Mouse (Mus musculus): ENCODE results near the gene Pdzd7. TPM values are rescaled to one million over a fixed set of nuclear protein-coding genes. Genes with fewer than 3 reads are reported as not detected.

Pdzd7 gene
- polyA plus RNA-seq, 1 experiment from 2014 or later: 0.40 TPM

DNA sequence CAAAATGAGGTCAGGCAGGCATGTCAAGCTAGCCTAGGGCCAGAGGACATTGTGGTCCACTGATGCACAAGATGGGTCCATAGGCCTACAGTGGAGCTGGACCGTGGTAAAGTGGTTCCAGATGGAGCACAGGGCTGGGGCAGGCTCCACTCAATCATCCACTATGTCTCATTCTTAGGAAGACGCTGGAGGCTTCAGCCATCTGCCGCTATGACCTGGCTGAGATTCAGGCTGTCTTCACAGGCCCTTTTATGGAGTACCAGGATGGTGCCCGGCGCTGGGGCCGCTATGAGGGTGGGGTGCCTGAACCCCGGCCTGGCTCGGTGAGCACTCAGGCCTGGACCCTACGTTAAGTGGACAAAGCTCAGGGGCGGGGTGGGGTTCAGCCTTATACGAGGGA, 47.7 kb downstream of the Pdzd7 start:
- Histone ChIP-seq H3K27ac (no peak overlapping the region), H3K4me1 (replicated peaks) (no peaks in the 10 kb centered on the region), H3K9me3 (no peaks in the 10 kb centered on the region), H3K27me3 (replicated peaks) (no peaks in the 10 kb centered on the region), H3K9ac (no peak overlapping the region), H3K4me3 (replicated peaks) (no peak overlapping the region), H3K4me2 (replicated peaks) (no peak overlapping the region), H3K36me3 (peaks cover 6% of the 10 kb centered on the region; the same call in 1 of the 2 replicates)
- WGBS: 86% methylated on average over 11 of the region's 11 CpGs
- no peak for ATAC-seq

GRCm38 (mm10) chr19:44992712-44993111, 52.8 kb downstream of the Pdzd7 start:
- H3K27me3 ChIP-seq (replicated peaks): no peaks in the 10 kb centered on the region
- no peak overlapping the region for H3K4me2 ChIP-seq (replicated peaks)
- no peak overlapping the region for H3K9ac ChIP-seq
- no peak overlapping the region for H3K27ac ChIP-seq
- no peak for ATAC-seq
- H3K36me3 ChIP-seq: no peaks in the 10 kb centered on the region
- H3K4me3 ChIP-seq (replicated peaks): no peak overlapping the region
- peaks cover 18% of the 10 kb centered on the region for H3K4me1 ChIP-seq (replicated peaks)
- no peaks in the 10 kb centered on the region for H3K9me3 ChIP-seq
- WGBS: 64% methylated on average over 7 of the region's 7 CpGs

DNA sequence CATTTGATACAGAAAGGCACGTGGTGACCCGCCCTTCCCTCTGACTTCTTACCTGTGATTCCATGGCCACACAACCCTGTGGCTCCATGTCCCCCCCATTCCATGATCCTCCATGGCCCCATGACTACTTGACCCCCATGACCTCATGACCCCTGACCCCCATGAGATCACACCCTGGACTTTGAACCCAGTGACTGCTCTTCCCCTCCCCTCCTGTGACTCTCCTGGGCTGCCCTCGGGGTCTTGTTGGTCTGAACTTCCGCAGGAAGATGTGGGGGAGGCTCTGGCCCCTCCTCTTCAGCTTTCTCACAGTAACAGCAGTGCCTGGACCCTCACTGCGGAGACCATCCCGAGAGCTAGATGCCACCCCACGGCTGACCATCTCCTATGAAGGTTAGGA, 53.3 kb downstream of the Pdzd7 start:
- Histone ChIP-seq H3K4me2 (replicated peaks) (no peak overlapping the region), H3K27me3 (replicated peaks) (no peaks in the 10 kb centered on the region), H3K36me3 (no peaks in the 10 kb centered on the region), H3K4me3 (replicated peaks) (no peak overlapping the region), H3K9ac (no peak overlapping the region), H3K9me3 (no peaks in the 10 kb centered on the region), H3K4me1 (replicated peaks) (peaks cover 19% of the 10 kb centered on the region), H3K27ac (no peak overlapping the region)
- ATAC-seq: no peak
- WGBS: 53% methylated on average over 7 of the region's 7 CpGs

DNA sequence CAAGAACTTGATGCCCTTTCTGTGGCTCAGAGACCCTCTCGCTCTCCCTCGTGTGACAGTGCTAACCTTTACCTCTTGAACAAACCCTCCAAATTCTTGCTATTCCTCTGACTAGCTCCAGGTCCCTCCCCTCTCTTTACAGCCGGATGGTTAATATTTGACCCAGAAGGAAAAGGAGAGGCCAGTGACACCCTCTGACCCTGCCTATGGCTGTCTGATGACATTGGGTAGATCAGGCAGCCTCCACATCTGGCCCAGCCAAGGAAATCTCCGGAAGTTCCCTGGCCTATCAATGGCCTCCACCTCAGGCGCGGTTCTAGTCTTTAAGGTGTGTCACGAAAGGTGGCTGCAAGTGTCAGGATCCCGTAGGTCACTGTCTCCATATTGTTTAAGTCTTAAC, 54.5 kb downstream of the Pdzd7 start:
- H3K36me3 ChIP-seq: no peaks in the 10 kb centered on the region
- peak overlapping the region; percentile 76 for H3K4me3 ChIP-seq (replicated peaks)
- WGBS: 60% methylated on average over 8 of the region's 8 CpGs
- no peaks in the 10 kb centered on the region for H3K9me3 ChIP-seq
- peak; percentile 76 for ATAC-seq
- no peaks in the 10 kb centered on the region for H3K27me3 ChIP-seq (replicated peaks)
- peaks cover 26% of the 10 kb centered on the region for H3K4me1 ChIP-seq (replicated peaks)
- H3K9ac ChIP-seq: peak overlapping the region; percentile 81; the same call in 1 of the 2 replicates
- peak overlapping the region; percentile 93 for H3K27ac ChIP-seq
- peak overlapping the region; percentile 97 for H3K4me2 ChIP-seq (replicated peaks)

GRCm38 (mm10) chr19:44989567-44990495, 55.7 kb downstream of the Pdzd7 start:
- Histone ChIP-seq H3K9ac (peak overlapping the region; percentile 81), H3K4me3 (replicated peaks) (peak overlapping the region; percentile 76), H3K27ac (peak overlapping the region; percentile 93), H3K27me3 (replicated peaks) (no peaks in the 10 kb centered on the region), H3K4me2 (replicated peaks) (peak overlapping the region; percentile 97), H3K36me3 (no peaks in the 10 kb centered on the region), H3K9me3 (no peaks in the 10 kb centered on the region), H3K4me1 (replicated peaks) (peaks cover 26% of the 10 kb centered on the region)
- 5% methylated on average over 22 of the region's 22 CpGs for WGBS
- 0 out of 2 replicates have a peak, but pooled peaks have one; percentile 8 for ATAC-seq

- Histone ChIP-seq H3K4me1 (replicated peaks) (peaks cover 26% of the 10 kb centered on the region), H3K36me3 (no peaks in the 10 kb centered on the region), H3K9ac (peak within 1 kb of the TSS; percentile 81), H3K4me3 (replicated peaks) (peak within 1 kb of the TSS; percentile 76), H3K9me3 (no peaks in the 10 kb centered on the region), H3K27me3 (replicated peaks) (no peaks in the 10 kb centered on the region), H3K4me2 (replicated peaks) (peak within 1 kb of the TSS; percentile 97), H3K27ac (peak within 1 kb of the TSS; percentile 93)
- under 1% methylated on average over 43 of the region's 58 CpGs for WGBS
- ATAC-seq: peak; percentile 64
Observed at GRCm38 (mm10) chr19:44988831-44989566, 56.5 kb downstream of the Pdzd7 start, which contains the start of gene Sema4g. TSS of gene Sema4g (plus strand) at chr19:44989101.

DNA sequence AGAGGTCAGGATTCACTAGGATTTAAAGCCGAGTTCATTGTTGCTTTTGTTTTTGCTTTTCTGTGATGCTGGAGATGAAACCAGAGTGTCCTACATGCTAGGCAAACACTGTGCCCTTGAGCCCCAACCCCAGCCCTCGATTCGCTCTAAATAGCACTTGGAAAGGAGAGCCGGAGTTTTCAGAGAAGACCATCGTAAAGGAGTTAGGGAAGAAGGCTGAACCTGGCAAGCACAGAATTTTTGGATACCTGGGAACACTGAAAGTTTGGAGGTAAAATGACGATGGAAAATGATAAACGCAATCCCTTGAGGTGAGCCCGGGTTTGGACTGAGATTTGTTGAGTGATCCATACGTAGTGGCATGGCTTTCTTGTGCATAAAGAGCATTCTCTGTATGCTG, 57.2 kb downstream of the Pdzd7 start:
- Histone ChIP-seq H3K4me1 (replicated peaks) (peaks cover 26% of the 10 kb centered on the region), H3K4me3 (replicated peaks) (peak overlapping the region; percentile 76), H3K4me2 (replicated peaks) (peak overlapping the region; percentile 97), H3K9me3 (no peaks in the 10 kb centered on the region), H3K36me3 (no peaks in the 10 kb centered on the region), H3K9ac (peak overlapping the region; percentile 81; the same call in 1 of the 2 replicates), H3K27me3 (replicated peaks) (no peaks in the 10 kb centered on the region), H3K27ac (peak overlapping the region; percentile 93)
- ATAC-seq: no peak
- WGBS: 27% methylated on average over 9 of the region's 9 CpGs

- Histone ChIP-seq H3K27ac (no peak overlapping the region), H3K36me3 (no peaks in the 10 kb centered on the region), H3K4me2 (replicated peaks) (no peak overlapping the region), H3K27me3 (replicated peaks) (no peaks in the 10 kb centered on the region), H3K9ac (no peak overlapping the region), H3K9me3 (no peaks in the 10 kb centered on the region), H3K4me3 (replicated peaks) (no peak overlapping the region), H3K4me1 (replicated peaks) (peaks cover 26% of the 10 kb centered on the region)
- no peak for ATAC-seq
- 64% methylated on average over 6 of the region's 6 CpGs for WGBS
Observed at GRCm38 (mm10) chr19:44987851-44988250, 57.7 kb downstream of the Pdzd7 start.

GRCm38 (mm10) chr19:44987004-44987403, 58.5 kb downstream of the Pdzd7 start:
- Histone ChIP-seq H3K4me1 (replicated peaks) (peaks cover 21% of the 10 kb centered on the region), H3K36me3 (no peaks in the 10 kb centered on the region), H3K27ac (peak overlapping the region; percentile 88), H3K4me3 (replicated peaks) (no peak overlapping the region), H3K9ac (no peak overlapping the region), H3K9me3 (no peaks in the 10 kb centered on the region), H3K4me2 (replicated peaks) (no peak overlapping the region), H3K27me3 (replicated peaks) (no peaks in the 10 kb centered on the region)
- WGBS: 66% methylated on average over 6 of the region's 6 CpGs
- ATAC-seq: no peak

DNA sequence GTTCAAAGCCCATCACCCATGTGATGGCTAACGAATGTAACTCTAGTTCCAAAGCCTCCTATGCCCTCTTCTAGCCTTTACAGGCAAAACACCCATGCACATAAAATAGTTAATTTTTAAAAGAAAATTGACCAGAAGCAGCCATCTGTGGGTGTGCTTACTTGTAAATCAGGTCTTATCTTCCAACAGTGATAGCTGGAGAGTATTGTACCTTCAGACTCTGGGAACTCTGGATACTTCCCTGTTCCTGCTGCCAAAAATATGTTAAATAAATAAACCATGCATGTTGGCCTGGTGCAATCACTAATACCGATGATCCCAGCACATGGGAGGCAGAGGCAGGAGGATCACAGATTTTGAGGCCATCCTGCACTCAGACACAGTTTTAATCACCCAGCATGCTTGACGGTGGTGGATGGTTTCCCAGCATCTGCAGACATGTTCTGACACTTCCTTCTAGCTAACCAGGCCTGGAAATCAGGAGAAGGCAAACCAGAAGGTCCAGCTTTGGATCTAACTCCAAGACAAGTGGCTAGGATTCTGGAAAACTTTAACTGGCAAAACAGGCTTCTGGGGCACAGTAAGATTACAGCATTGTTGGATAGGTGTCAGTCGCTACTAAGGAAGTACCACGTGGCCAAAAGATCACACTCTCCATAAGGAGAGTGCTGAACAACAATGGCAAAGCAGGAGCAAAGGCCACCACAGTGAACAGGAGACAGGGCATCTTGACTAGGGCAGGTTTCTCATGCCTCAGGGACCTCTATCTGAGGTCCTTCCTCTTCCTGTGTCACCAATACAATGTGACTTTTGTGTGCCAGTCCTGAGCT, 60.1 kb downstream of the Pdzd7 start:
- Histone ChIP-seq H3K4me1 (replicated peaks) (peaks cover 16% of the 10 kb centered on the region), H3K4me2 (replicated peaks) (peak overlapping the region; percentile 6; the same call in 1 of the 2 replicates), H3K9me3 (no peaks in the 10 kb centered on the region), H3K4me3 (replicated peaks) (no peak overlapping the region), H3K9ac (no peak overlapping the region), H3K36me3 (peaks cover 7% of the 10 kb centered on the region; the same call in 1 of the 2 replicates), H3K27me3 (replicated peaks) (no peaks in the 10 kb centered on the region), H3K27ac (peak overlapping the region; percentile 88)
- ATAC-seq: peak; percentile 59
- WGBS: 35% methylated on average over 5 of the region's 5 CpGs

DNA sequence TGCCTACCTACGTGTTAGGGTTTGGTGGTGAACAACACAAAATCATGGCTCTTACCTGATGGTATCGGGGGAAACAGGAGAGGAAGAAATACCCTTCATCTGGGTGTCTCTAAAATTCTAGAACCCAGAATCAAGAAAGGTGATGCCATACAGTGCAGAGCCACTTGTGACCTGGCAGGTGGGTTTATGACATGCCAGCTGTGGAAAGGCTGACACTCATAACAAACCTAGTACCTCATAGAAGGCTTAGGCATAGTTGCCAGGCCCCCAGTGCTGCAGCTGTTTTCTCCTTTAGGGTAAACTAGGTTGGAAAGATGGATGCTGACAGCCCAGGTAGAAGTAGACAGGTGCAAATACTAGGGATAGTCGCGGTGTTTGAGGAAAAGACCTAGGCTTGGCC, 61.1 kb downstream of the Pdzd7 start:
- Histone ChIP-seq H3K36me3 (peaks cover 12% of the 10 kb centered on the region), H3K9me3 (no peaks in the 10 kb centered on the region), H3K4me3 (replicated peaks) (no peak overlapping the region), H3K27ac (peak overlapping the region; percentile 77), H3K4me2 (replicated peaks) (no peak overlapping the region), H3K4me1 (replicated peaks) (peaks cover 10% of the 10 kb centered on the region), H3K27me3 (replicated peaks) (no peaks in the 10 kb centered on the region), H3K9ac (no peak overlapping the region)
- no peak for ATAC-seq
- 90% methylated on average over 4 of the region's 4 CpGs for WGBS
